Mouse (Mus musculus): ENCODE results near the gene Mapk8ip1.

- TF ChIP-seq GATA1 (IDR thresholded peaks at IDR 0.05; ENCODE audit: borderline replicate concordance, low read length): no peak
- TF ChIP-seq FLI1 (IDR thresholded peaks at IDR 0.05; ENCODE audit: low read length): no peak
Measured at GRCm38 (mm10) chr2:92443313-92443712, 42.2 kb upstream of the Mapk8ip1 start.
